Mouse (Mus musculus): ENCODE measurements around the gene Ikbip.

Ikbip gene

DNA sequence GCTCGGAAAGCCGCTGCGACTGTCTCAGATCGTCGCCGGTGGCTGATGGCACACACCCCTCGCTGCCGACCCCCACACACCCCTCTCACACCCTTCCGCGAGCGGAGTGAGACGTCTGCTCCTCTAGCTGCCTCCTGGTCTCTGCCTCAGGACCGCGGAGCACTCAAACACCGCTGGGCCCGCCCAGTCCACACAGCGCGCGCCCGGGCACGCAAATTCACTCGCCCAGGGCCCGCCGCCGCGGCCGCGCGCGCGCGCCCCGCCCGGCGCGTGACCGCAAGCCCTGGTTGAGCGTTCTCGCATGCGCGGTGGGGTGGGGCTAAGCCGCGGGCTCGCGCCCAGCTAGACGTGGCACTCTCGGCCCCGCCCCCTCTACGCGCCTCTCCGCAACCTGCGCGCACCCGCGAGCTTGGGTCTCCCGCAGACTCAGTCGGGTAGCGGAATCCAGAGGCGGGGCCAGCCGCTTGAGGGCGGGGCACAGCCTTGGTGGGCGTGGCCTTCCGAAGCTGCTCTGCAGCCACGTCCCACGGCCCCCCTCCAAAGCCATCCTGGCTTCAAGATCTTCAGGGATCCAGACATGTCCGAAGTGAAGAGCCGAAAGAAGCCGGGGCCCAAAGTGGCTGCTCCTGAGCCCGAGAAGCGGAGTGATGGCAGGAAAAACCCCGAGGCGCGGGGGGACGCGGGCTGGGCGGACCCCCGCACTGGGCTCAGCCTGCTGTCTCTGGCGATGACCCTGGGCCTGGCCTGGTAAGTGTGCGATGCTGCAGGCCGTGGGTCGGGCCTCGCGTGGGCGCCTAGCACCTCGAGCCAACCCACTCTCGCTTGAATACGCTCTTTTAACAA lies at the start of gene Ikbip, which contains the start of gene Apaf1:
Ikbip (plus strand) TSS at position 391 of the 843 bp plus-strand sequence.
Apaf1 (minus strand) TSS at position 221 of the 843 bp plus-strand sequence.
- DNase-seq (ENCODE audit: low spot score in 2 of 2): peak; percentile 99

DNA sequence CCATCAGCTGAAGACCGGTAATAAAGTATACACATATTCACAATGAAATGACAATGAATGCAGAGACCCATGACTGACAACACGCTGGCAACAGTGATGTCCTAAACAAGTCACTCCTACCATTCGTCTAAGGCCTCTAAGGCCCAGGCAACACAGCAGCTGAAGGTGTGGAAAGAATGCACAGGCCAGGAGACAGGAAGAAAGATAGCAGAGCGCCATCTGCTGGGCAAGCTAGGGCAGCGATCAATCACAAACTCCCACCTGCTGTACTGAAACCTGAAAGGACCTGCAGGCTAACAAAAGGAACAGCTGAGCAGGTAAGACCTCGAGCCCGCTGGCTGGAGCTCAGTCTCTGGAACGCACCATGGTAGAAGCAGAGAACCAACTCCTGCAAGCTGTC lies 48.8 kb upstream of the Ikbip start:
- DNase-seq (ENCODE audit: low spot score in 2 of 2): peak; percentile 59 to 61

DNA sequence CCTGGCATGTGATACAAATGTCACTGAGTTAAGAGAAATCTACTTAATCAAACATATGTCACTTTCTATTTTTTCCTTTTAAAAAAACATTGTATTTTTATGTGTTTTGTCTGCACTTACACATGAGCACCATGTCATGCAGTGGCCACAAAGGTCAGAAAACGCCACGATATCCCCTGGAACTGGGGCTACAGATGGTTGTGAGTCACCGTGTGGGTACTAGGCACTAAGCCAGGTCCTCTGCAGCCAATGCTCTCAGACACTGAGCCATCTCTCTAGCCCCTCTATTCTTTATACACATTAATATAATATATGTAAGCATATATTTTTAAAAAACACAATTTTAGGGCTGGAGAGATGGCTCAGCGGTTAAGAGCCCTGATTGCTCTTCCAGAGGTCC lies 33.0 kb upstream of the Ikbip start:
- DNase-seq (ENCODE audit: low spot score in 2 of 2): no peak

DNA sequence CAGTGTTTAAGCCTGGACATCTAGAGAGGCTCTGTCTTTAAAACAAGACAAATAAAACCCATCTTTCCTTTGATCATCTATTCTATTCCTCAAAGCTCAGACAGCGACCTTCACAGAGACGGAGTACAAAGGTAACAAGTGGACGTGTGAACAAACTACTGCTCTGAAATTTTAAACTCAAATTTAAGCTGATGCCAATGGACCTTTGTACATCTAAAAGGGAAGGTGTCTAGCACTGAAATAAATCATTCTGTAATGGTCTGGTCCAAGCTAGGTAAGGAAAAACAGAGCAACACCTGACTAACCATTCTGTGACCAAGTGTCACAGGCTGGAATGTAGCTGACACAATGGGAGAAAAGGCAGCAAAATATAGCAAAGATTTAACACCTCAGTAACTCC lies 31.6 kb upstream of the Ikbip start:
- no peak for DNase-seq (ENCODE audit: low spot score in 2 of 2)

DNA sequence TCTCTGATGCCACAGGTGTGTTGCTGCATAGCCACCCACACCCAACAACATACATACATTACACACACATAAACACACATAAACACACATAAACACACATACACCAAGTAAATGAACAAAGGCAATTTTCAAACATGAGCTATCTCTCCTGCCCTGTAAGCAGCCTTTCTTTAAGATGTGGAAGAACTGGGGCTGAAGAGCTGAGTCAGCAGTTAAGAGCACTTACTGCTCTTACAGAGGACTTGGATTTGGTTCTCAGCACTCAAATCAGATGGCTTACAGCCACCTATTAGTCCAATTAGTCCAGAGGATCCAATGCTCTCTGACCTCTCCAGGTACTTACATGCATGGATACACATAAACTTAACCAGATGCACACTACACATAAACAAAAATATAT lies 30.0 kb upstream of the Ikbip start:
- DNase-seq (ENCODE audit: low spot score in 2 of 2): no peak

DNA sequence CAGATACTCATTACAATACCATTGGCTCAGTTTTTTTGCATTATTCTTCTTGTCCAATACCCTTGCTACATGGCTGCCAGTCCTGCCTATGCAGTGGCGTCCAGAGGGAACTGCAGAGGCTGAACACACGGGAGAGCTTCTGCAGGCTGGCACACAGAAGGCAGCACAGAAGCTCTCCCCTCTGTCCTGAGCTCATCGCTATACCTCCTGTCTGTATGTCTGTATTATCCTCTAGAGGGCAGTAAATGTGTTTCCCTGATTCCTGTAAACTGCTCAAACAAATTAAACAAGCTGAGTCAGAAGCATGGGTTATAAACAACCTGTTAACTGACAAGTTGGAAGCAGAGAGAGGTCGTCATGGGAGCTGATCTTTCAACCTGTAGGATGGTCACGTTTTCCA lies 22.0 kb upstream of the Ikbip start:
- DNase-seq (ENCODE audit: low spot score in 2 of 2): no peak

DNA sequence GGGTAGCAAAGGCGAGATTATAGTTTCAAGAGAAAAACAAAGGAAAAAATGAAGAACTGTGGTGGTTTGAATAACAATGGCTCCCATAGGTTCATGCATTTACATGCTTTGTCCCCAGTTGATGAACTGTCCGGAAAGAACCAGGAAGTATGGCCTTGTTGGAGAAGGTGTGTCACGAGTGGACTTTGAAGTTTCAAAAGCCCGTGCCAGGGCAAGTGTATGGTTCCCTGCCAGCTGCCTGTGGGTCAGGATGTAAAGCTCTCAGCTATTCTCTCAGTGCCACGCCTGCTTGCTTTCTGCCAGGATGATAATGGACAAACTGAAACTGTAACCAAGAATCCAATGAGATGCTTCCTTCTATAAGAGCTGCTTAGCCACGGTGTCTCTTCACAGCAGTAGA lies 20.4 kb upstream of the Ikbip start:
- no peak for DNase-seq (ENCODE audit: low spot score in 2 of 2)

DNA sequence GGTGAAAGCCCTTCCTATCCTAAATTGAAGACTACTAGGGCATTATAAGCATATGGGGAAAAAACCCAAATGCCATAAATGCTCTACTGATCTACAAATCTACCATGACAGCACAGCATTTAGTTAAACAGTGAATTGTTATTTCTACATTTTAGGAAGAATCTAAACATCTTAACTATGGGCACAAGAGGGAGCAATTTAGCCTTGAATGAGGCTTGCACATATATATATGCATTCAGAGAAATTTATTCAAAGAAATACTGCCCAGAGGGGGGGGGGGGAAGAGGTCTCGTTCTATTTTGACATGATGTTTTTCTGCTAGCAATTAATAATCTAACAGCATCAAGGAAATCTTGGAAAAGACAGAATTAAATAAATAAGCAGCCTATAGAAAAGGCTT lies 11.0 kb upstream of the Ikbip start:
- no peak for DNase-seq (ENCODE audit: low spot score in 2 of 2)

DNA sequence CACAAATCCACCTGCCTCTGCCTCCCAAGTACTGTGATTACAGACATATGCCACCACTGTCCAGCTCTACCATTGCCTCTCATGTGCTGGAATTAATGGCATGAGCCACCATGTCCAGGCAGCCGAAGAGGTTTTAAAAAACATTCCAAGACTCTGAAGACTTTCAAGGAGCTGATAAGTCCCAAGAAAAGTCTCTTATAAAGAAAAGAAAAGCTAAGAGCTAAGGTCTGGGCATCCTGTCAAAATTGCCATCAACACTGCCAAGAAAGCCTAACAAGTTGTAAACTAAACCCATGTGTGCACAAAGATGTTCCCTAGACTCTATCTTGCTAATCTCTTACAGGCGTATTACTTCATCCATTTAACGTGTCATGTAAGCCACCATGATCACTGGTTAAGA lies 9.4 kb upstream of the Ikbip start:
- no peak for DNase-seq (ENCODE audit: low spot score in 2 of 2)

DNA sequence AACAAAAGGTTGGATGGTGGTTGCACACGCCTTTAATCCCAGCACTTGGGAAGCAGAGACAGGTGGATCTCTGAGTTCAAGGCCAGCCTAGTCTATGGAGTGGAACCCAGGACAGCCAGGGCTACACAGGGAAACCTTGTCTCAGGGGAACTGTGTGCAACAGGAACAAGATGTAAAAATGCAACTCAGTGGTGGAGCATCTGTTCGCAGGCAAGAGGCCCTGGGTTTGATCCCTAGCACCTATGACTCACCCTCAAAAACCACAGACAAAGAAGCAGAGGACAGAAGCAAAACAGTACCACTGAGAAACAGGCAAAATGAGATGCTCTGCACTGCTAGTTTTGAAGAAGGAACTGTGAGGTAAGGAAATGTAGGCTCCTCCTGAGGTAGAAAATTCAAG lies 6.1 kb upstream of the Ikbip start:
- DNase-seq (ENCODE audit: low spot score in 2 of 2): no peak

DNA sequence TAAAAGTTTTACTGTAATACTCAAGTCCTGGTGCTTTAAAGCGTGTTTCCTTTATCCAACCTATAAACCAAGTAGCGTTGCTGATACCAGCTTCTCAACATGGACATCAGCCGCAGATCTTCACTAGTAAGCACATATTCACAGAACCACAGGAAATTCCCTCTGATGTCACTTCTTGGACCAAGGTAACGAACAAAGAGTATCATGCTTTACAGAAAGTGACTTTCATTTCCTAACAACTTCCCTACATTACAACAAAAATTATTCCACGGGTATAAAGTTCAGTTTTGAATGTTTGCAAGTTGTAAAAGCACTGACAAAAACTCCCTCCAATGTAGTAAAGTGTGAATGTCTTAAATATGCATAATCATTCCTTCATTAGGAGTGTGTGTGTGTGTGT lies 2.2 kb upstream of the Ikbip start:
- DNase-seq (ENCODE audit: low spot score in 2 of 2): no peak

DNA sequence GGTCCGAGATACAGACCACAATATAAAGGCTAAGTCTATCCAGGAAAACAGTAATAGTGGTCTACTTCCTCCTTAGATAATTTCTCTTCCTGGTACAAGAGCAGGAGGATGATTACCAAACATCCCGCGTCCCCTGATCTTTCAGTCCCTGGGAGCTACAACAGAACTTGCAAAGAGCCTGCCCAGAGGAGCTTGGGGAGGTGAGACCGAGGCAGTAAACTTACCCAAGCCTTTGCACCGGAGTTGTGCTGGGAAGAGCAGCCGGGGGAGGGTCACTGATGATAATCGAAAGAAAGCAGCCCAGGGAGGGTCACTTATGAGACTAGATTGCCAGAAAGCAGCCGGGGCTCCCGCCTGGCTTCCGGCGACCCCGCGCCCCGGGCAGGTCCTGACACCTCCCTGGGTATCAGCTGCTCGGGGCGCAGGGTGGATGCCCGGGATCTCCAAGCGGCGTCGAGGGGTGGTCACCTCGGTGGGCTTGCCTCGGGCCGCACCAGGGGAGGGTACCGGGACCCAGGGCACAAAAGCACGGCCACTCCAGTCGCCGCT lies 707 bp upstream of the Ikbip start:
- DNase-seq (ENCODE audit: low spot score in 2 of 2): no peak

DNA sequence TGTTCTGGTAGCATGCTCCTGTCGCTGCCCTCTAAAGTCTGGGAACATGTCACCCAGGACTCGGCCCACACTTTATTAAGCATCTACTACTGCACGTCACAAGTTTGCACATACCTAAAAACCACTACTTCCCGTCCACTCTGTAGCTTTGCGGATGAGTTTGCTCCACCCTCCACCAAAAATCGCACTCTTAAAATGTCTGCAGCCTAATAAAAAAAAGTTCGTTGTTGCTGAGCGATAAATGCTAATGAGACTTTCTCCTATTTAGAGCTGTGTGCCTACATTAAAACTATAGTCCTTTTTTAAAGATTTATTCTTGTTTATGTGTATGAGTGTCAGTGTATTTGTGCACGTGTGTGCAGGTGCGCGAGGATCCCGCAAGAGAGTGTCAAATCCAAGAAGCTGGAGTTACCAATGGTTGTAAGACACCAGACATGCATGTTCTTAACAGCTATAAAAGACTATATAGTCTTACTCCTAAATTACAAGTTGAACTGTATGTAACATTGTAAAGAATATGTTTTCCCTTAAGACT lies 720 bp downstream of the Ikbip start:
- no peak for DNase-seq (ENCODE audit: low spot score in 2 of 2)

DNA sequence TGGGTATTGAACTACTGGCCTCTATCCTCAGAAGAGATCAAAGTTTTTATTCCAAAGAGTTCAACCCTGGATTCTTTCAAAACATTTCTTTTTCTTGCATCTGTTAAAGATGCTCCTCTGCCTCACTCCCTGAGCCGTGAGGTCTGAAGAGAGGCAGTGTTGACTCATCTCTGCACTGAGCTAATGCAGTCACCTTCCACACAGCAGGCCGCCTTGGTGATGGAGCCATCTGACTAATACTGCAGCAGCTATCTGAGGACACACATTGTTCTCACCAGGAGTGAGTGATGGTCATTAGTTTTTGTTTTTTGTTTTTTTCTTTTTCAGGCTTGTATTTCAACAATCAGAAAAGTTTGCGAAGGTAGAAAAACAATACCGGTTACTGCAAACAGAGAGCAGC lies 10.1 kb downstream of the Ikbip start:
- no peak for DNase-seq (ENCODE audit: low spot score in 2 of 2)

DNA sequence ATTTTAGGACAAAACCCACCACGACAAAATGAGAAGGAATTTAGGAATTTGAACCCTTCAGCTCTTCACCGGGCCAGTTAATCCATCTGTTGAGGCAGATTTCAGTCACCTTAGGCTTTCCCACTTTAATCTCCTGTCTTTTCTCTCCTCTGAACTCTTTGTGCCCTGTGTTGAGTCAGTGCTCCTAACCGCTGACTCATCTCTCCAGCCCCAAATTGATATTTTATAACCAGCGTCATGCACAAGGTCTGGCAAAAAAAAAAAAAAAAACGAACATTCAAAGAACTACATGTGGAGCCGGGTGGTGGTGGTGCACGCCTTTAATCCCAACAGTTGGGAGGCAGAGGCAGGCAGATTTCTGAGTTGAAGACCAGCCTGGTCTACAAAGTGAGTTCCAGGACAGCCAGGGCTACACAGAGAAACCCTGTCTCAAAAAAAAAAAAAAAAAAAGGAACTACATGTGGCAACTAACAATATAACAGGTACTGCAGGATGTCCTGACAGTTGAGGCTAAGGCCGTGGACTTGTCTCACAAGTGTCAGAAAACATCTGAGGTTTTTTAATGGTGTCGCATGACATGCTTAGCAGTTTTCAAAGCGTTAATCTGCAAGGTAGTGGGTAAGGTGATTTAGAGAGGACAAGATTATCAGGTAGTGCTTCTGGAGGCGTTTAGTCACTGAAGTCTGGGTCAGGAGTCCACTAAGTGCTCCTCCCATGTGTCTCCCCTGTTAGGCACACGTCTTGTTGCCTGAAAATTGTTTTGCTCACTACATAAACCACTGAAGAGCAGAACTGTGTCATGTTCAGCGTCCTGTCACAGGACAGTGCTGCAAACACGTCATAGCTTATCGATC lies 11.7 kb downstream of the Ikbip start:
- no peak for DNase-seq (ENCODE audit: low spot score in 2 of 2)

DNA sequence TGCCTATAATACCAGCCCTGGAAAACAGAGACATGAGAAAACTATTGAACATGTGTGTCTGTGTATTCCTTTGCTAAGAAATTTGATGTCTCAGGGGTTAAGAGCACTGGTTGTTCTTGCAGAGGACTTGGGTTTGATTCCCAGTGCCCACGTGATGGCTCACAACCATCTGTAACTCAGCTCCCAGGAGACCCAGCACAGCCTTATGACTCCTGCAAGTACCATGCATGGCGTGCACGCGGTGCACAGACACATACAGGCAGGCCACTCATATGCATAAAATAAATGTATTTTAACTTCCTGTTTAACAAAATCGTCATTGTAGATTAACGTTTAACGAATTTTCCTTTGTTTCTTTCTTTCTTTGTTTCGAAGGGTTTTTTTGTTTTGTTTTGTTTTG lies 15.3 kb downstream of the Ikbip start:
- no peak for DNase-seq (ENCODE audit: low spot score in 2 of 2)

DNA sequence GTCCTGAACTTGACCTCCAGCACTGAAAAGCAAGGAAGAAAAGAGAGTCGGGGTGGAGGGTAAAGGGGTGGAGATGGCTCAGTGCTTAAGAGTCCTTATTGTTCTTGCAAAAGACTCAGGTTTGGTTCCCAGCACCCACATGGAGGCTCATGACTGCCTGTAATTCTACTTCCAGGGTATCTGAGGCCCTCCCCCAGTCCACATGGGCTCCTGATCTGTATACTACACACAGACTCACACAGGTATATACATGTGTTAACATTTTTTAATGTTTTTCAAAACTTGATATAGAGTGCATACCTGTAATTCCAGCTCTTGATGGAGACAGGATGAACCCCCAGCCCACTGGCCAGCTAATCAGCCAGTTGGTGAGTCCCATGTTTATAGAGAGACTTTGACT lies 17.4 kb downstream of the Ikbip start:
- no peak for DNase-seq (ENCODE audit: low spot score in 2 of 2)

DNA sequence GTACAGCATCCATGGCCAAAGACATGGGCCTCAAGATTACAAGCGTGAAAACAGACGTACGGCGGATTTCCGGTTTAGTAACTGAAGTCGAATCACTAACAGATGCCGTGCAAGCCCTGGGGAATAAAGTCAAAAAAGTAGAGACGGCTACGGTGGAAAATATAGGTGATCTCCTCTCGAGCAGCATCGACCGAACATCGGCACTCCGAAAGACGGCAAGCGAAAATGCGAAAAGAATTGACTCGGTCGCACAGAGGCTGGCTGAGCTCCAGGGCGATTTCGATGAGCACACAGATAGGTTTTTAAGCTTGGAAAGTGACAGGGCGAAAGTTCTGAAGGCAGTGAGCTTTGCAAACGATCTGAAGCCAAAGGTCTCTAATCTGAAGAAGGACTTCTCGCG lies 19.2 kb downstream of the Ikbip start:
- no peak for DNase-seq (ENCODE audit: low spot score in 2 of 2)

DNA sequence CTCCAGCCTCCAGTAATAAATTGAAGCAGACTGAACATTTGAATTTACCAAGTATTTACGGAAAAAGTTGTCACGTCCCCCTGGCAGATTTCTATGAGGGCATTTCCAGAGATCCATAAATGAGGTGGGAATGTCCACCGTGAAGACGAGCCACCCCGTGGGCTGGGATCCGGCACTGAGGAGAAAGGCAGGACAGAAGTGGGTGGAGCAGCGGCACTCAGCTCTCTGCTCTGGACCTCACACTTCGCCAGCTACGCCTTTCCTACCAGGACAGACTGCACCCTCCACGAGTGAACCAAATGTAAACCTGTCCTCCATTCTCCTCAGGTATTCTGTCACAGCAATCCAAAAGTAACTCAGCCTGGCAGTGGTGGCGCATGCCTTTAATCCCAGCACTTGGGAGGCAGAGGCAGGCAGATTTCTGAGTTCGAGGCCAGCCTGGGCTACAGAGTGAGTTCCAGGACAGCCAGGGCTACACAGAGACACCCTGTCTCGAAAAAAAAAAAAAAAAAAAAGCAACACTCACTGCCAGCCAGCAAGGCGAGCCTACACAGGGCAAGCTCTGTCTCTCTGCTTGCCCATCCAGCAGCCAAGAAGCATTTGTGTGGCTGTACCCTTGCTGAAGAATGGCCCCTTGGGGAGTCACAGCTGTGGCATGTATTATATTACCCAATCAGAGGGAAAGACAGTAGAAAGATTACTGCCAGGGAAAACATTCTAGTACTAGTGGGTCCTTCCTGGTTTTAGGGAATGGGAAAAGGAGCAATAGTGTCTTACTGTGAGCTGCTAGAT lies 20.3 kb downstream of the Ikbip start:
- DNase-seq (ENCODE audit: low spot score in 2 of 2): no peak

DNA sequence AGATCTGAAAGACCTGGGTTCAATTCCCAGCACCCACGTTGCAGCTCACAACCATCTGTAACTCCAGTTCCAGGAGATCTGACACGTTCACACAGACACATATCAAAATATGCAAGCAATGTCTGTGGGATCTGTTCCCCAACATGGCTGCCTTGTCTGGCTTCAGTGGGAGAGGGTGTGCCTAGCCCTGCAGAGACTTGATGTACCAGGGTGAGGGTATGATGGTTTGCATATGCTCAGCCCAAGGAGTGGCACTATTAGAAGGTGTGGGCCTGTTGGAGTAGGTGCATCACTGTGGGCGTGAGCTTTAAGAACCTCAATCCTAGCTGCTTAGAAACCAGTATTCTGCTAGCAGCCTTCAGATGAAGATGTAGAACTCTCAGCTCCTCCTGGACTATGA lies 23.2 kb downstream of the Ikbip start:
- DNase-seq (ENCODE audit: low spot score in 2 of 2): no peak

DNA sequence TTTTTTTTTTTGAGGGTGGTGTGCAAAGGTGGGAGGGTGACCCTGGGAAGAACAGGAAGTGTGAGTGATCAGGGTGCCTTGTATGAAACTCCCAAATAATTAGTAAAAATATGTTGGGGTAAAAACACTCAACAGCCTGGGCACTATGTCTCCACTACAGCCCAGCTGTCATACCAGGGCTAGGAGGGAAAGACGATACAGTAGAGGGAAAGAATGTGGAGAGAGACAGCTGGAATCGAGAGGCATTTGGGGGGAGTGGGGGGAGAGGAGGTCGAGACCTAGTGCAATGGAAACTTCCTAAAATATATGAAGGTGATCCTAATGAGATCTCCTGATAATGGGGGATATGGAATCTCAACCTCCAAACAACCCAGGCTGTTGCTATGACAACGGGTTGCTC lies 27.1 kb downstream of the Ikbip start:
- DNase-seq (ENCODE audit: low spot score in 2 of 2): no peak

DNA sequence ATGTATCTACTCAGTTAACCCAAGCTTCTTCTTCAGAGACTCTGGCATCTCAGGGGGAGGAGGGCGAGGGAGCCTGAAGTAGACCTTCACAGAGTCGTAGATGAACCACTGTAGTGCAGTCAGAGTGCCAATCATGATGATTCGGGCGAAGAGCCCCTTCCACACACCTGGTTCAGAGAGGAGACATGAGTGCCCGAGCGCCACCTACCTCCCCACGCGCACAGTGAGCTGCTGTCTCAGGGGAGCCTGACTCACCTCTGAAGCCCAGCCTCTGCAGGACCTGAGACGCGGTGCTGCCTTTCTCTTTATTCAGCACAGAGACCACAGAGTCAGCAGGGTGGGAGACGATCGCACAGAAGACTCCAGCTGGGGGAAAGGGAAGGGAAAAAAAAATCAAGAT lies 34.2 kb downstream of the Ikbip start:
- DNase-seq (ENCODE audit: low spot score in 2 of 2): no peak

Data from right cerebral cortex, postnatal 36 days (tissue).